Mouse (Mus musculus) heart, embryonic 16.5 days (tissue): ENCODE data around the gene Acaca. TPM values are rescaled to one million over a fixed set of nuclear protein-coding genes. Genes with fewer than 3 reads are reported as not detected.
A peak's percentile ranks its signal among the peaks of the same experiment; 100 is the strongest.

Source experiments
- ATAC-seq: fragments of 200-750 bp; cut with Nextera tagmentation; replicated peaks from 2 replicates; pipeline ENCODE4 v1.8.0; 2017; ENCODE audit warnings: moderate number of reproducible peaks; ENCODE audit not compliant: insufficient read depth, low FRiP score; ENCODE audit errors: extremely low read depth
- H3K27ac ChIP-seq: fragments of 300-500 bp; sonication (generic); 2 replicates; pipeline ENCODE4 v1.5.1; 2014; ENCODE audit warnings: mild to moderate bottlenecking, low read length, control low read depth, moderate library complexity
- H3K27me3 ChIP-seq: fragments of 300-500 bp; sonication (generic); 2 replicates; pipeline ENCODE4 v1.6.1; 2014; ENCODE audit warnings: low read length, mixed read lengths; ENCODE audit not compliant: control insufficient read depth, insufficient read depth
- H3K36me3 ChIP-seq: fragments of 300-500 bp; sonication (generic); 2 replicates; pipeline ENCODE4 v1.6.1; 2014; ENCODE audit not compliant: control insufficient read depth, insufficient read depth
- H3K4me1 ChIP-seq: fragments of 300-500 bp; sonication (generic); 2 replicates; pipeline ENCODE4 v1.6.1; 2014; ENCODE audit warnings: low read length, mixed read lengths; ENCODE audit not compliant: control insufficient read depth, insufficient read depth
- H3K4me2 ChIP-seq: fragments of 300-500 bp; sonication (generic); 2 replicates; pipeline ENCODE4 v1.6.1; 2014; ENCODE audit warnings: low read depth, mild to moderate bottlenecking, control low read depth, low read length
- H3K4me3 ChIP-seq: fragments of 300-500 bp; sonication (generic); 2 replicates; pipeline ENCODE4 v1.5.1; 2014; ENCODE audit warnings: mild to moderate bottlenecking, control low read depth, low read length
- H3K9ac ChIP-seq: fragments of 300-500 bp; sonication (generic); 2 replicates; pipeline ENCODE4 v1.6.1; 2014; ENCODE audit warnings: low read length, control low read depth
- H3K9me3 ChIP-seq: fragments of 300-500 bp; sonication (generic); replicated peaks from 2 replicates; pipeline ENCODE4 v1.6.1; 2016; ENCODE audit warnings: low read length; ENCODE audit not compliant: control insufficient read depth
- WGBS: fragments of 180-500 bp; shearing (Covaris S2); extraction: QIAGEN DNeasy Blood & Tissue Kit; methylation state at CpG from one replicate; pipeline ENCODE4 v1.1.7; 2014; 5-methylcytosine and 5-hydroxymethylcytosine counted together
- polyA plus RNA-seq: library from polyadenylated mRNA; unstranded; fragments of >200 nt; fragmentation: Nextera tagmentation; extraction: Ambion mirVana; gene quantifications from 2 replicates; pipeline ENCODE4 v1.2.1, GENCODE M21; 2015

Acaca gene
- polyA plus RNA-seq, 1 experiment from 2014 or later = 5.1 TPM

DNA sequence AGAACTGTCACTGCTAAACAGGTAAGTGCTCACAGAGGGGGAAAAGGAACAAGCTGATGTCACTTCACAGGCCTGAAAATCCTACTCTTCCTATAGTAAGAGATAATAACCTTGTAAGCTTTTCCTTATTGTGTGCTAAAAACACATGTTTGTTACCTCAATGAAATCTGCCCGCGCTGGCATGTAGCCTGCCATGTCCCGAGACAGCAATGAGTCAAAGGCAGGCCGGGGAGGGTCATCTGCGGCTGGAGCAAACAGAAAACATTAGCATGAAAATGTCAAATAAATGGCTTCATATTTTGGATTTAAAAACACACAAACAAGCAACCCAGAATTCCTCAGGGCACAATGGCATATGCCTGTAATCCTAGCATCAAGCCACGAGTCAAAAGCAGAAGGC lies 25.4 kb upstream of the Acaca start:
- Histone ChIP-seq H3K36me3 (peaks cover 31% of the 10 kb centered on the region), H3K4me3 (no peak overlapping the region), H3K4me1 (peaks cover 4% of the 10 kb centered on the region; the same call in 1 of the 2 replicates), H3K27me3 (no peaks in the 10 kb centered on the region), H3K4me2 (no peak overlapping the region), H3K9me3 (no peaks in the 10 kb centered on the region), H3K9ac (no peak overlapping the region), H3K27ac (no peak overlapping the region)
- WGBS = 92% methylated on average over 6 of the region's 6 CpGs
- no peak for ATAC-seq

DNA sequence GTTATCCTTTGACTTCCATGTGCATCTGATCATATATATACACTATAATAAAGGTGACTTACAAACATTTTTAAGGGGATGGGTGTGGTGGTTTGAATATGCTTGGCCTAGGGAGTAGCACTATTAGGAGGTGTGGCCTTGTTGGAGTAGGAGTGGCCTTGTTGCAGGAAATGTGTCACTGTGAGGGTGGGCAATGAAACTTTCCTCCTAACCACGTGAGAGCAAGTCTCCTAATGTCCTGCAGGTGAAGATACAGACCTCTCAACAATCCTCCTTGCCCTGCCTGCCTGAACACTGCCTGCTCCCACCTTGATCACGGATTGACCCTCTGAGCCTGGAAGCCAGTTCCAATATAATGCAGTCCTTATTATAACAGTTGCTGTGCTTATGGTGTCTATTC lies 22.3 kb upstream of the Acaca start:
- no peak overlapping the region for H3K9ac ChIP-seq
- H3K4me3 ChIP-seq = no peak overlapping the region
- H3K27ac ChIP-seq = no peak overlapping the region
- no peaks in the 10 kb centered on the region for H3K27me3 ChIP-seq
- no peaks in the 10 kb centered on the region for H3K9me3 ChIP-seq
- no peak overlapping the region for H3K4me2 ChIP-seq
- peaks cover 33% of the 10 kb centered on the region for H3K36me3 ChIP-seq
- 63% methylated on average over 2 of the region's 2 CpGs for WGBS
- no peak for ATAC-seq
- no peaks in the 10 kb centered on the region for H3K4me1 ChIP-seq

DNA sequence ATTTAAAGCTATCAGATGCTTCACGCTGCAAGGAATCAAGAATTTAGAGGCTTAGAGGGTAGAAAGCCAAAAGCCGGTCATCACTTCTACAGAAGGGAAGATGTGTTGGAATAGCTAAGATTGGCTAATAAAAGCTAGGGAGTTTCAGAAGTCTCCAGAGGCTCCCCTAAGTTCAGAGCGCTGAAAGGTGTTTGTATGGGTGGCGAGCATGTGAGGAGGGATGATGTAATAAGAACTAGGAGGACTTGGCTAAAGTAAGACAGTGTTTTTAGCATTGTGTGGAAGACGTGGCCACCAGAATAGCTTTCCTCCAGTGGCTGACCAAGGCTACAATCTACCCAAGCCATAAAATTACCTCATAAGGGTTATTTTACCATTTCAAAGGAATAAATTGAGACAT lies 15.8 kb upstream of the Acaca start:
- Histone ChIP-seq H3K4me3 (no peak overlapping the region), H3K9me3 (no peaks in the 10 kb centered on the region), H3K4me1 (peaks cover 6% of the 10 kb centered on the region), H3K27me3 (no peaks in the 10 kb centered on the region), H3K4me2 (no peak overlapping the region), H3K9ac (no peak overlapping the region), H3K36me3 (peaks cover 16% of the 10 kb centered on the region), H3K27ac (no peak overlapping the region)
- no peak for ATAC-seq
- 89% methylated on average over 5 of the region's 5 CpGs for WGBS

DNA sequence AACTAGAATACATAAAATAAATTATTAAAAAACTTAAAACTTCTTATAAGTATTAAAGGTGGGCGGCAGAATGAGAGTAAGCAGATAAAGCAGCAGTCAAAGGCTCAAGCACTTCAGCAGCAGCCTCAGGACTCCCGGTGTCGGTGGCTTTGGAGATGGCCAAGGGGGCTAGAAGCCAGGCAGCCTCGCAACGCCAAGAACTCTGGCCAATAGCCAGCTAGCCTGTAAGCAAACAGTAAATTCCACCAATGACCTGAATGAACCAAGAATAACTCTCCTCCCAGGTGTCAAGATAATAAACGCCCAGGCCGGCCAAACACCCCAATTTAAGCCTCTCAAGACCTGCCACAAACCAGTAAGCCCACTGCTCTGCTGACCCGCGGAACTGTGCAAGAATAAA lies 13.8 kb upstream of the Acaca start:
- ATAC-seq = no peak
- H3K36me3 ChIP-seq = peaks cover 22% of the 10 kb centered on the region
- no peaks in the 10 kb centered on the region for H3K9me3 ChIP-seq
- no peaks in the 10 kb centered on the region for H3K27me3 ChIP-seq
- H3K4me1 ChIP-seq = peaks cover 6% of the 10 kb centered on the region
- no peak overlapping the region for H3K27ac ChIP-seq
- no peak overlapping the region for H3K4me2 ChIP-seq
- H3K4me3 ChIP-seq = no peak overlapping the region
- 42% methylated on average over 9 of the region's 9 CpGs for WGBS
- no peak overlapping the region for H3K9ac ChIP-seq

DNA sequence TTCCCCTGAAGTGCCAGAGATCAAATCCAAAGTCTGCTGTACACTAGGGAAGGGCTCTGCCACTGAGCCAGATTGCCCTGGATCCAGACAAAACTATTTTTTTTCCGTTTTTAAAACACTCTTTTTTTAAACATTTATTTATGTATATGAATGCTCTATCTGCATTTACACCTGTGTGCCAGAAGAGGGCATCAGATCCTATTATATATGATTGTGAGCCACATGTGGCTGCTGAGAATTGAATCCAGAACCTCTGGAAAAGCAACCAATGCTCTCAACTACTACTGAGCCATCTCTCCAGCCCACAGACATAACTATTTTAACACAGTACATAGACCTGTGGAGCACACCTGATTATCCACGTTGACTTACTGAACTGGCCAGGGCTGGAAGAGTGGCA lies 13.3 kb upstream of the Acaca start:
- Histone ChIP-seq H3K9ac (no peak overlapping the region), H3K9me3 (no peaks in the 10 kb centered on the region), H3K4me3 (no peak overlapping the region), H3K4me1 (peaks cover 6% of the 10 kb centered on the region), H3K4me2 (no peak overlapping the region), H3K36me3 (peaks cover 23% of the 10 kb centered on the region), H3K27ac (no peak overlapping the region), H3K27me3 (no peaks in the 10 kb centered on the region)
- no peak for ATAC-seq
- WGBS = 67% methylated on average over 2 of the region's 2 CpGs

DNA sequence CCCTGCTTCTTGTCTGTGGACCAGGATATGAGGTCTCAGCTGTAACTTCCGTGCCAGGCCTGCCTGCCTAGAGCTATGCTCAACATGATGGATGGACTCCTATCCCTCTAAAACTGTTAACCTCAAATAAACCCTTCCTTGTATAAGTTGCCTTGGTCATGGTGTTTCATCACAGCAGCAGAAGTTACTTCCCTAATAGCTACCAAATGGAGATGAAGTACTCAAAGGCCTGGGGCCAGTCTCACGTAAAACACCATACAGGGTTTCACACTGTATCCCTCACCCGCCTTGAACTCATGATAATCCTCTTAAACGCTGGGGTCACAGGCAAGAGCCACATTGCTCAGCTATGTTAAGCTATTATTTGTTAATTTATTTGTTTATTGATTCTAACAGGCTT lies 12.0 kb upstream of the Acaca start:
- no peak for ATAC-seq
- Histone ChIP-seq H3K4me2 (no peak overlapping the region), H3K36me3 (peaks cover 23% of the 10 kb centered on the region)

DNA sequence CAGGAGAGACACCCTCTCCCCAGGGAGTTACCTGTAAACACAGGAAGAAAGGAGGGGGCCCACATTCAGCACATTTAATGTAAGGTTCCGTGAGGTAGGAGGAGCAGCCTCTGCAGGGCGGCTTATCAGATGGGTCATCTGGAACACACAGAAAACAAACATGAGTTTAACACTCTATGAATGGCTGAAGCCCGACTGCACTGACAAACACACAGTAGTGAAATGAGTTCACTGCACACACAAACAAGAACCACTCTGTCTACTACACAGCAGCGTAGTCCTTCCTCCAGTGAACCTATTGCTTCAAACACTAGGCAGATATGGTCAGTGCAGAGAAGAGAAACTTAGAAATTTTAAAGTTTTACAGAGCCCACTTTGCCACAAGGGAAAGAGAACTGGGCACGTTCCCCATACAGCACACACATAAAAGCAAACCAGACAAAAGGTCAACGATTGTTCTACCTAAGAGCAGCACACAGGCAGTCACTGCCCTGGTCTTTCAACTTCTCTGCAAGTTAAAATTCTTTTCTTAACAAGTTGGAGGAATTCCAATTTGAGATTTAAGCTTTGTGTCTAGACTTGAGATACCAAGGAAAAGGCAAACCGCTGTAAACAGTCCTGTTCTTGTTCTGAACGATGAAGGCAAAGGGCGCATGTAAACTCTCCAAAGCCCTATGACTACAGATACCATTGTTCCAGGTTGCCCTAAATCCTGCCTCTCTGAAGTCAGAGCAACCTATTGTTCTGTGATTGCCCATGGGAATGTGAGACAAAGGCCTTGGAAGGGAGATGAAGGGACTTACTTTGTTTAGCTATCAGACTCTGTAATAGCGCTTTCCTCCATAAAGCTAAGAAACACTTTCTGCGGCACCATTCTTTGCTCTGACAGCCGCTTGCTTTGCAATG lies 8.2 kb upstream of the Acaca start:
- Histone ChIP-seq H3K4me2 (no peak overlapping the region), H3K27ac (no peak overlapping the region), H3K4me1 (no peaks in the 10 kb centered on the region; the same call in 1 of the 2 replicates), H3K36me3 (peaks cover 36% of the 10 kb centered on the region), H3K27me3 (no peaks in the 10 kb centered on the region), H3K9ac (no peak overlapping the region), H3K9me3 (no peaks in the 10 kb centered on the region), H3K4me3 (no peak overlapping the region)
- no peak for ATAC-seq
- 71% methylated on average over 12 of the region's 12 CpGs for WGBS

More for the DNA sequence above, 12.0 kb upstream of the Acaca start:
- no peaks in the 10 kb centered on the region for H3K27me3 ChIP-seq
- 87% methylated on average over 4 of the region's 4 CpGs for WGBS
- H3K27ac ChIP-seq = no peak overlapping the region
- no peaks in the 10 kb centered on the region for H3K9me3 ChIP-seq
- no peak overlapping the region for H3K9ac ChIP-seq
- H3K4me3 ChIP-seq = no peak overlapping the region
- peaks cover 6% of the 10 kb centered on the region for H3K4me1 ChIP-seq

DNA sequence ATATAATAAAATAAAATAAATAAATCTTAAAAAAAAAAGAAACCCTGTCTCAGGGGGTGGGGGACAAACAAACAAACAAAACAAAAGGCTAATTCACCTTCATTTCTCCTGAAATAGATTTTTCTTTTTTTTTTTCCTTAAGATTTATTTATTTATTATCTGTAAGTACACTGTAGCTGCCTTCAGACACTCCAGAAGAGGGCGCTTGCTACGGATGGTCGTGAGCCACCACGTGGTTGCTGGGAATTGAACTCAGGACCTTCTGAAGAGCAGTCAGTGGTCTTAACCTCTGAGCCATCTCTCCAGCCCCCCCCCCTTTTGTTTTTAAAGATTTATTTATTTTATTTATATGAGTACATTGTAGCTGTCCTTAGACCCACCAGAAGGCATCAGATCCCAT lies 1.5 kb upstream of the Acaca start:
- 77% methylated on average over 4 of the region's 4 CpGs for WGBS
- peaks cover 21% of the 10 kb centered on the region for H3K36me3 ChIP-seq
- peaks cover 7% of the 10 kb centered on the region for H3K4me1 ChIP-seq
- no peak overlapping the region for H3K4me3 ChIP-seq
- H3K27me3 ChIP-seq = no peaks in the 10 kb centered on the region
- no peak for ATAC-seq
- H3K4me2 ChIP-seq = no peak overlapping the region
- no peak overlapping the region for H3K27ac ChIP-seq
- no peaks in the 10 kb centered on the region for H3K9me3 ChIP-seq
- H3K9ac ChIP-seq = no peak overlapping the region

DNA sequence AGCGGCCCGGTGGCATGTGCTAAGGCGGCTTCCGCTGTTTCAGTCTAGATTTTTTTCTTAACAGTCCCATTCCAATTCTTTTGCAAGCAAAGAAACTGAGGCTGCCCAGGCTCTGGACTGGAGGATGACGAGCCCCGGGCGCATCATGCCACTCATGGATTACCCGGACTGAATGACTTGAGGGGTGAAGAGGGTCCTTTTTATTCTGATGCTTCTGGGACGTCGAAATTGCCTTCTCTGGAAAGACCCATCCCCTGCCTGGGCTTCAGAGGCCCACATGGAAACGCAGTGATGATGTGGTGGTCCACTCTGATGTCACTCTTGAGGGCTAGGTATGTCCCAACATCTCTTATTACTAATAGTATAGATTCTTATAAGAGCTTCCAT lies 320 bp downstream of the Acaca start:
- Histone ChIP-seq H3K4me1 (peaks cover 7% of the 10 kb centered on the region), H3K27me3 (no peaks in the 10 kb centered on the region), H3K36me3 (peaks cover 14% of the 10 kb centered on the region), H3K4me3 (peak overlapping the region; percentile 93), H3K9ac (peak overlapping the region; percentile 92), H3K27ac (no peak overlapping the region), H3K4me2 (peak overlapping the region; percentile 92), H3K9me3 (no peaks in the 10 kb centered on the region)
- 7% methylated on average over 11 of the region's 11 CpGs for WGBS
- no peak for ATAC-seq
